ENCODE assay signal across 23 mouse cellular contexts in genomic region chr9:115561207-115561606, GRCm38 (mm10).
DNase-seq lines count a peak whose midpoint lies in the region; ATAC-seq and TF ChIP-seq lines count a peak whose summit lies in the region.
"Had no signal": no experiment of that assay in that cellular context is flagged by ENCODE, and none has a peak within 500 bp of the region (broad histone marks: within the 10 kb centered on the region; RNA-seq: fewer than 3 reads in every experiment).

No protein-coding gene starts in this region.

- H3K27ac ChIP-seq in kidney, embryonic 16.5 days (ENCODE audit: low read length), result no peak overlapping the region
- H3K27ac ChIP-seq in kidney, adult 2 months (ENCODE audit: insufficient read depth, low read depth, low read length), result no peak overlapping the region
- H3K27ac ChIP-seq: embryonic facial prominence, embryonic 10.5 days; limb, embryonic 13.5 days; liver, embryonic 13.5 days; macrophage; midbrain, embryonic 12.5 days; neural tube, embryonic 13.5 days had no signal

- no peaks in the 10 kb centered on the region for H3K27me3 ChIP-seq in kidney, embryonic 16.5 days (ENCODE audit: insufficient read depth, low read length)
- no peaks in the 10 kb centered on the region for H3K27me3 ChIP-seq in kidney, adult 2 months (replicated peaks; ENCODE audit: control insufficient read depth, insufficient read depth, low read length)
- H3K27me3 ChIP-seq: limb, embryonic 13.5 days; liver, embryonic 13.5 days; midbrain, embryonic 12.5 days; neural tube, embryonic 13.5 days; Patski had no signal

- no peak overlapping the region for H3K4me2 ChIP-seq in kidney, embryonic 16.5 days (replicated peaks; ENCODE audit: low read depth, low read length)
- H3K4me2 ChIP-seq: limb, embryonic 13.5 days; liver, embryonic 13.5 days; lung, embryonic 14.5 days; midbrain, embryonic 12.5 days; neural tube, embryonic 13.5 days had no signal

- WGBS in kidney, embryonic 16.5 days, result 81% methylated on average over 6 of the region's 6 CpGs
- WGBS in kidney, adult 2 months, result 86% methylated on average over 6 of the region's 6 CpGs

- no peak for ATAC-seq in kidney, embryonic 16.5 days (ENCODE audit: low FRiP score, low TSS enrichment)
- ATAC-seq: hindbrain, embryonic 16.5 days; Patski had no signal

- no peak overlapping the region for H3K4me3 ChIP-seq in kidney, embryonic 16.5 days (ENCODE audit: low read length)
- H3K4me3 ChIP-seq in kidney, adult 2 months (ENCODE audit: insufficient read depth, low read depth, low read length), result no peak overlapping the region
- H3K4me3 ChIP-seq: embryonic facial prominence, embryonic 10.5 days; limb, embryonic 13.5 days; liver, embryonic 13.5 days; midbrain, embryonic 12.5 days; neural tube, embryonic 13.5 days had no signal

- no peak overlapping the region for H3K9ac ChIP-seq in kidney, embryonic 16.5 days (replicated peaks; ENCODE audit: low read length)
- H3K9ac ChIP-seq: limb, embryonic 13.5 days; liver, embryonic 13.5 days; lung, embryonic 14.5 days; midbrain, embryonic 12.5 days; neural tube, embryonic 13.5 days had no signal

- peak; percentile 35 to 48 for DNase-seq in spleen, postnatal 36 days (ENCODE audit: low spot score in 2 of 2)
- DNase-seq in spleen, postnatal 14 days (ENCODE audit: low spot score in 2 of 2), result no peak
- DNase-seq in induced T-regulatory cell, adult 2 months (ENCODE audit: low read depth), result peak; percentile 63
- DNase-seq in thymus, postnatal 0 days (ENCODE audit: low spot score), result peak; percentile 90
- DNase-seq in kidney, adult 11 months, result no peak
- no peak for DNase-seq in kidney, adult 2 months
- DNase-seq: adrenal gland, postnatal 14 days; cerebellum, adult 18-20 months; cerebellum, postnatal 36 days; heart, adult 18-20 months; heart, postnatal 4 days; kidney, adult 18-20 months; kidney, postnatal 25 days; liver, embryonic 13.5 days; lung, embryonic 14.5 days had no signal

- H3K36me3 ChIP-seq in kidney, embryonic 16.5 days (ENCODE audit: insufficient read depth, low read length), result no peaks in the 10 kb centered on the region
- H3K36me3 ChIP-seq in kidney, adult 2 months (ENCODE audit: control insufficient read depth, insufficient read depth, low read length), result no peaks in the 10 kb centered on the region
- H3K36me3 ChIP-seq: embryonic facial prominence, embryonic 10.5 days; limb, embryonic 13.5 days; liver, embryonic 13.5 days; midbrain, embryonic 12.5 days; neural tube, embryonic 13.5 days had no signal

- H3K9me3 ChIP-seq in kidney, embryonic 16.5 days (ENCODE audit: low read length), result no peaks in the 10 kb centered on the region
- H3K9me3 ChIP-seq: limb, embryonic 13.5 days; liver, embryonic 13.5 days; midbrain, embryonic 12.5 days; neural tube, embryonic 13.5 days had no signal

- no peaks in the 10 kb centered on the region for H3K4me1 ChIP-seq in kidney, embryonic 16.5 days (ENCODE audit: insufficient read depth, low read length)
- H3K4me1 ChIP-seq in kidney, adult 2 months (ENCODE audit: control insufficient read depth, insufficient read depth, low read length), result no peaks in the 10 kb centered on the region
- H3K4me1 ChIP-seq: liver, embryonic 13.5 days had no signal

- TF ChIP-seq CTCF in kidney, adult 2 months (conservative IDR thresholded peaks at IDR 0.05; ENCODE audit: insufficient read depth, insufficient read length, low read depth, low read length), result no peak

- TF ChIP-seq POLR2A in kidney, adult 2 months (IDR thresholded peaks at IDR 0.05; ENCODE audit: low read depth, low read length), result no peak

Comparison
In these comparisons a context has a peak if more than half of its experiments do, and no peak if none do; other contexts are left out.
1. DNase-seq: peak in spleen, postnatal 36 days (2 of 2), induced T-regulatory cell, adult 2 months (single experiment) and thymus, postnatal 0 days (single experiment); none in spleen, postnatal 14 days (0 of 2), kidney, adult 11 months (single experiment) and kidney, adult 2 months (single experiment).